Mouse (Mus musculus): ENCODE results near the gene Smg7.
"Not testable (repeated sequence)": the region's sequence is repeated elsewhere in the genome, so short reads cannot be mapped to it uniquely, and the experiment has no call there.

Smg7 gene

GRCm38 (mm10) chr1:152901765-152902664 lies at the start of gene Smg7:
Gene Smg7 (minus strand): TSS chr1:152902646.
- DNase-seq (ENCODE audit: low spot score in 2 of 2) = peak; percentile 31 to 73

GRCm38 (mm10) chr1:152942977-152943376 lies 40.5 kb upstream of the Smg7 start:
- no peak for DNase-seq (ENCODE audit: low spot score in 2 of 2)

GRCm38 (mm10) chr1:152936365-152936764 lies 33.9 kb upstream of the Smg7 start:
- DNase-seq (ENCODE audit: low spot score in 2 of 2) = no peak

- DNase-seq (ENCODE audit: low spot score in 2 of 2) = no peak
Measured at GRCm38 (mm10) chr1:152935476-152935875, 33.0 kb upstream of the Smg7 start.

- DNase-seq (ENCODE audit: low spot score in 2 of 2) = no peak
Measured at GRCm38 (mm10) chr1:152933962-152934361, 31.5 kb upstream of the Smg7 start.

- DNase-seq (ENCODE audit: low spot score in 2 of 2) = peak in 1 of 2 experiments; percentile 14
Measured at GRCm38 (mm10) chr1:152921786-152922185, 19.3 kb upstream of the Smg7 start.

GRCm38 (mm10) chr1:152917626-152918025 lies 15.2 kb upstream of the Smg7 start:
- DNase-seq (ENCODE audit: low spot score in 2 of 2) = no peak

- DNase-seq (ENCODE audit: low spot score in 2 of 2) = no peak
Measured at GRCm38 (mm10) chr1:152916936-152917335, 14.5 kb upstream of the Smg7 start.

GRCm38 (mm10) chr1:152915766-152916165 lies 13.3 kb upstream of the Smg7 start:
- no peak for DNase-seq (ENCODE audit: low spot score in 2 of 2)

- no peak for DNase-seq (ENCODE audit: low spot score in 2 of 2)
Measured at GRCm38 (mm10) chr1:152913483-152914460, 11.3 kb upstream of the Smg7 start.

GRCm38 (mm10) chr1:152904469-152904868 lies 2.0 kb upstream of the Smg7 start:
- DNase-seq (ENCODE audit: low spot score in 2 of 2) = peak; percentile 60 to 70

- DNase-seq (ENCODE audit: low spot score in 2 of 2) = no peak
Measured at GRCm38 (mm10) chr1:152903591-152904135, 1.2 kb upstream of the Smg7 start.

- DNase-seq (ENCODE audit: low spot score in 2 of 2) = peak; percentile 89 to 94
Measured at GRCm38 (mm10) chr1:152902665-152903516, 445 bp upstream of the Smg7 start.

- DNase-seq (ENCODE audit: low spot score in 2 of 2) = no peak
Measured at GRCm38 (mm10) chr1:152901419-152901764, 1.1 kb downstream of the Smg7 start.

- DNase-seq (ENCODE audit: low spot score in 2 of 2) = not testable (repeated sequence)
Measured at GRCm38 (mm10) chr1:152888086-152888485, 14.4 kb downstream of the Smg7 start.

- DNase-seq (ENCODE audit: low spot score in 2 of 2) = no peak
Measured at GRCm38 (mm10) chr1:152871031-152871430, 31.4 kb downstream of the Smg7 start.

GRCm38 (mm10) chr1:152869901-152870300 lies 32.5 kb downstream of the Smg7 start:
- no peak for DNase-seq (ENCODE audit: low spot score in 2 of 2)

- no peak for DNase-seq (ENCODE audit: low spot score in 2 of 2)
Measured at GRCm38 (mm10) chr1:152846856-152847255, 55.6 kb downstream of the Smg7 start.

- no peak for DNase-seq (ENCODE audit: low spot score in 2 of 2)
Measured at GRCm38 (mm10) chr1:152845211-152845730, 57.2 kb downstream of the Smg7 start.

GRCm38 (mm10) chr1:152844634-152845033 lies 57.8 kb downstream of the Smg7 start:
- DNase-seq (ENCODE audit: low spot score in 2 of 2) = no peak

GRCm38 (mm10) chr1:152841057-152841456 lies 61.4 kb downstream of the Smg7 start:
- no peak for DNase-seq (ENCODE audit: low spot score in 2 of 2)
